Mouse (Mus musculus) thymus, adult 2 months (tissue): ENCODE measurements around the gene C330021F23Rik.

Experiments used
- CTCF ChIP-seq: fragments of 200-500 bp; IDR thresholded peaks from 2 replicates; pipeline ENCODE4 v1.5.1; 2012; ENCODE audit warnings: mild to moderate bottlenecking, control low read depth, low read length, moderate library complexity, borderline replicate concordance; ENCODE audit not compliant: control insufficient read depth, poor library complexity, insufficient read depth; ENCODE audit errors: extremely low read depth
- POLR2A ChIP-seq: fragments of 200-500 bp; IDR thresholded peaks from 2 replicates; pipeline ENCODE4 v1.6.1; 2012; ENCODE audit warnings: mild to moderate bottlenecking, low read length, control low read depth, moderate library complexity; ENCODE audit not compliant: control insufficient read depth, poor library complexity, insufficient read depth; ENCODE audit errors: extremely low read depth

DNA sequence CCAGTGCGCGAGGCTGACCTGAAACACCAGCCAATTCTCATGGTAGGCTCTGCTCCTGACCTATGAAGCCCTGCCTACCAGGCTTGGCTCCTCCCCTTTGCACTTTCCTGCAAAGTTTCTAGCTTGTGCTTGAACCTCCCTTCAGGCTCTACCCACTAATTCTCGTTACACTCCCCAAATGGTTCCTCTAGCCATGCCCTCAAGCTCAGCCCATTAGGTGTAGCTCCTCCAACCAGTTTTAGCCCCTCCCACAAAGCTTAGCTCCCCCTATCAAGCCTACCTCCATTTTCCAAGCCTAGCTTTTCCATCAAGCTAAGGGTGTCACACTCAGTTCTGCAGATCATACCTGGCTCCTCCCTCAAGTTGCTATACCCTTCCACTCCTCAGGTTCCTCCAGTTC is 30.3 kb downstream of the C330021F23Rik start:
- TF ChIP-seq CTCF (no peak), POLR2A (no peak)
